Mouse (Mus musculus): ENCODE data around the gene Abraxas1. TPM values are rescaled to one million over a fixed set of nuclear protein-coding genes. Genes with fewer than 3 reads are reported as not detected.
A peak's percentile ranks its signal among the peaks of the same experiment; 100 is the strongest.

Abraxas1 gene
- total RNA-seq, 1 experiment: 19.5 TPM

GRCm38 (mm10) chr5:100856552-100856951 is 35.8 kb upstream of the Abraxas1 start:
- DNase-seq (ENCODE audit: low read depth, low spot score): no peak
- Histone ChIP-seq H3K27ac (ENCODE audit: insufficient read depth, low read depth, low read length, poor library complexity, severe bottlenecking) (no peak overlapping the region), H3K4me1 (ENCODE audit: control insufficient read depth in 2 of 2, insufficient read depth in 2 of 2, low read length in 2 of 2, poor library complexity in 1 of 2) (0 out of 4 replicates have a peak, but pooled peaks cover 0 to 2% of the 10 kb centered on the region in 2 experiments), H3K9ac (ENCODE audit: insufficient read depth, low read depth, low read length, poor library complexity, severe bottlenecking) (no peak overlapping the region), H3K36me3 (ENCODE audit: control insufficient read depth, insufficient read depth, low read length, poor library complexity, severe bottlenecking) (no peaks in the 10 kb centered on the region), H3K9me3 (ENCODE audit: control insufficient read depth, insufficient read depth, low read depth, low read length) (no peaks in the 10 kb centered on the region), H3K4me3 (ENCODE audit: insufficient read depth in 1 of 2, low read depth in 1 of 2, low read length in 2 of 2, poor library complexity in 1 of 2, severe bottlenecking in 1 of 2) (no peak overlapping the region)
- TF ChIP-seq HCFC1 (IDR thresholded peaks at IDR 0.05; ENCODE audit: borderline replicate concordance, insufficient read depth, low read length): no peak
- TF ChIP-seq CHD2 (IDR thresholded peaks at IDR 0.05; ENCODE audit: low read depth, low read length): no peak
- TF ChIP-seq ZC3H11A (IDR thresholded peaks at IDR 0.05; ENCODE audit: borderline replicate concordance, low read depth, low read length): no peak
- TF ChIP-seq MAFK (IDR thresholded peaks at IDR 0.05; ENCODE audit: insufficient read depth, low read depth, low read length): no peak
- no peak for TF ChIP-seq ZNF384 (IDR thresholded peaks at IDR 0.05; ENCODE audit: low read depth, low read length)
- in situ Hi-C loops (cut with MboI; ENCODE audit: low sequenced_read_pairs in 2 of 2, unreplicated experiment in 2 of 2): no loop called here

GRCm38 (mm10) chr5:100853963-100854362 is 33.2 kb upstream of the Abraxas1 start:
- in situ Hi-C loops (cut with MboI; ENCODE audit: low sequenced_read_pairs in 2 of 2, unreplicated experiment in 2 of 2): no loop called here
- no peak overlapping the region for H3K4me3 ChIP-seq (ENCODE audit: insufficient read depth in 1 of 2, low read depth in 1 of 2, low read length in 2 of 2, poor library complexity in 1 of 2, severe bottlenecking in 1 of 2)
- no peaks in the 10 kb centered on the region for H3K4me1 ChIP-seq (ENCODE audit: control insufficient read depth in 2 of 2, insufficient read depth in 2 of 2, low read length in 2 of 2, poor library complexity in 1 of 2)
- TF ChIP-seq MAFK (IDR thresholded peaks at IDR 0.05; ENCODE audit: insufficient read depth, low read depth, low read length) (no peak), ZC3H11A (IDR thresholded peaks at IDR 0.05; ENCODE audit: borderline replicate concordance, low read depth, low read length) (no peak), CHD2 (IDR thresholded peaks at IDR 0.05; ENCODE audit: low read depth, low read length) (no peak), HCFC1 (IDR thresholded peaks at IDR 0.05; ENCODE audit: borderline replicate concordance, insufficient read depth, low read length) (no peak), ZNF384 (IDR thresholded peaks at IDR 0.05; ENCODE audit: low read depth, low read length) (no peak)
- no peak overlapping the region for H3K27ac ChIP-seq (ENCODE audit: insufficient read depth, low read depth, low read length, poor library complexity, severe bottlenecking)
- no peak overlapping the region for H3K9ac ChIP-seq (ENCODE audit: insufficient read depth, low read depth, low read length, poor library complexity, severe bottlenecking)
- H3K36me3 ChIP-seq (ENCODE audit: control insufficient read depth, insufficient read depth, low read length, poor library complexity, severe bottlenecking): no peaks in the 10 kb centered on the region
- H3K9me3 ChIP-seq (ENCODE audit: control insufficient read depth, insufficient read depth, low read depth, low read length): no peaks in the 10 kb centered on the region
- no peak for DNase-seq (ENCODE audit: low read depth, low spot score)

GRCm38 (mm10) chr5:100847143-100847542 is 26.4 kb upstream of the Abraxas1 start:
- in situ Hi-C loops (cut with MboI; ENCODE audit: low sequenced_read_pairs in 2 of 2, unreplicated experiment in 2 of 2): loop anchor here in 1 of 2 experiments (25.0 kb wide), 1 partner anchor 815 kb away; the partner anchor contains the start of gene Nkx6-1
- no peak for TF ChIP-seq CHD2 (IDR thresholded peaks at IDR 0.05; ENCODE audit: low read depth, low read length)
- no peak for TF ChIP-seq MAFK (IDR thresholded peaks at IDR 0.05; ENCODE audit: insufficient read depth, low read depth, low read length)
- TF ChIP-seq ZNF384 (IDR thresholded peaks at IDR 0.05; ENCODE audit: low read depth, low read length): 0 out of 2 replicates have a peak, but pooled peaks have one; percentile 8

GRCm38 (mm10) chr5:100846599-100846920 is 25.8 kb upstream of the Abraxas1 start:
- Histone ChIP-seq H3K9ac (ENCODE audit: insufficient read depth, low read depth, low read length, poor library complexity, severe bottlenecking) (peak overlapping the region; percentile 32), H3K27ac (ENCODE audit: insufficient read depth, low read depth, low read length, poor library complexity, severe bottlenecking) (no peak overlapping the region), H3K9me3 (ENCODE audit: control insufficient read depth, insufficient read depth, low read depth, low read length) (no peaks in the 10 kb centered on the region), H3K4me3 (ENCODE audit: insufficient read depth in 1 of 2, low read depth in 1 of 2, low read length in 2 of 2, poor library complexity in 1 of 2, severe bottlenecking in 1 of 2) (peak overlapping the region; percentile 67 to 72), H3K36me3 (ENCODE audit: control insufficient read depth, insufficient read depth, low read length, poor library complexity, severe bottlenecking) (no peaks in the 10 kb centered on the region), H3K4me1 (ENCODE audit: control insufficient read depth in 2 of 2, insufficient read depth in 2 of 2, low read length in 2 of 2, poor library complexity in 1 of 2) (0 out of 4 replicates have a peak, but pooled peaks cover 0 to 2% of the 10 kb centered on the region in 2 experiments)
- no peak for TF ChIP-seq MAFK (IDR thresholded peaks at IDR 0.05; ENCODE audit: insufficient read depth, low read depth, low read length)
- TF ChIP-seq ZC3H11A (IDR thresholded peaks at IDR 0.05; ENCODE audit: borderline replicate concordance, low read depth, low read length): no peak
- no peak for TF ChIP-seq CHD2 (IDR thresholded peaks at IDR 0.05; ENCODE audit: low read depth, low read length)
- no peak for TF ChIP-seq HCFC1 (IDR thresholded peaks at IDR 0.05; ENCODE audit: borderline replicate concordance, insufficient read depth, low read length)
- in situ Hi-C loops (cut with MboI; ENCODE audit: low sequenced_read_pairs in 2 of 2, unreplicated experiment in 2 of 2): loop anchor here in 1 of 2 experiments (25.0 kb wide), 1 partner anchor 816 kb away; the partner anchor contains the start of gene Nkx6-1
- no peak for DNase-seq (ENCODE audit: low read depth, low spot score)

More at GRCm38 (mm10) chr5:100847143-100847542, 26.4 kb upstream of the Abraxas1 start:
- no peak for DNase-seq (ENCODE audit: low read depth, low spot score)
- Histone ChIP-seq H3K4me1 (ENCODE audit: control insufficient read depth in 2 of 2, insufficient read depth in 2 of 2, low read length in 2 of 2, poor library complexity in 1 of 2) (0 out of 4 replicates have a peak, but pooled peaks cover 0 to 2% of the 10 kb centered on the region in 2 experiments), H3K9ac (ENCODE audit: insufficient read depth, low read depth, low read length, poor library complexity, severe bottlenecking) (no peak overlapping the region), H3K9me3 (ENCODE audit: control insufficient read depth, insufficient read depth, low read depth, low read length) (no peaks in the 10 kb centered on the region), H3K27ac (ENCODE audit: insufficient read depth, low read depth, low read length, poor library complexity, severe bottlenecking) (no peak overlapping the region), H3K36me3 (ENCODE audit: control insufficient read depth, insufficient read depth, low read length, poor library complexity, severe bottlenecking) (no peaks in the 10 kb centered on the region), H3K4me3 (ENCODE audit: insufficient read depth in 1 of 2, low read depth in 1 of 2, low read length in 2 of 2, poor library complexity in 1 of 2, severe bottlenecking in 1 of 2) (no peak overlapping the region)

Data from ES-E14 (cell line).